Mouse (Mus musculus) forelimb bud, embryonic 11.5 days (tissue): ENCODE measurements around the gene Sfxn3.

Experiments used
- DNase-seq: peaks from one replicate; pipeline ENCODE4 v3.0.0-alpha.2; 2012; ENCODE audit warnings: low read depth, low spot score

Gene Sfxn3

DNA sequence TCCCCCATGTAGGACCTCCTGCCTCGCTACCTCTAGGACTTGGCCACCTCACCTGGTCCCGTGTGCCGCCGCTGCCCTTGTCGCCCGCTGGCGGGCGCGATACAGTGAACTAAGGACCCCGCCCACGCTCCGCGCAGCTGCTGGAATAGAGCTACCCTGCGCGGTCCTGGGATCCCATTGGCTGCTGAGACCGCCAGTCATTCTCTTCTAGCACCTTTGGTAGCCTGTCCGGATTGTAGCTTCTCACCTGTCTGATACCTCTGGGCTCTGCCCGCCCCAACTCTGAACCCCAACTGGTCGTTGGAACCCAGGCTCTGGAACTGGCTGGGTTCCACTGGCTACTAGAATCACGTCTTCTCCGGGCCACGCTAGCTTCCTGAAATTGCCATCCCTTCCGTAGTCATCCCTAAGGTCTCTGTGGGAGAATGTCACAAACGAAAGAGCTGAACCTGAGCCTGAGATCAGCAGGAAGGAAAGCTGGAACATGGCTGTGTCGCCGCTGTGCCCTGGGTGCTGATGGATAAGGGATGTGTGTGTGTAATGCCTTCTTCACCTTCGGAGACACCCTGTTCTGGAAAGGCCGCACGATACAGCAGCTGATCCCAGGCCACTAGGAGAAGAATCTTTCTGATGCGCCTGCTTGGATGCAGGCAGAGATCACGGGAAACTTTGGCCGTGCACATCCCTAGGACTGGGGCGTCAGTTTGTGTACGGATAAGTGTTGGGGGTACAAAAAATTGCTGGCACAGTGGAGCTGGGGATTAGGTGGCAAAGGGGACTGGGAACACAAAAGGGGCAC is 581 bp upstream of the Sfxn3 start:
- DNase-seq = no peak

DNA sequence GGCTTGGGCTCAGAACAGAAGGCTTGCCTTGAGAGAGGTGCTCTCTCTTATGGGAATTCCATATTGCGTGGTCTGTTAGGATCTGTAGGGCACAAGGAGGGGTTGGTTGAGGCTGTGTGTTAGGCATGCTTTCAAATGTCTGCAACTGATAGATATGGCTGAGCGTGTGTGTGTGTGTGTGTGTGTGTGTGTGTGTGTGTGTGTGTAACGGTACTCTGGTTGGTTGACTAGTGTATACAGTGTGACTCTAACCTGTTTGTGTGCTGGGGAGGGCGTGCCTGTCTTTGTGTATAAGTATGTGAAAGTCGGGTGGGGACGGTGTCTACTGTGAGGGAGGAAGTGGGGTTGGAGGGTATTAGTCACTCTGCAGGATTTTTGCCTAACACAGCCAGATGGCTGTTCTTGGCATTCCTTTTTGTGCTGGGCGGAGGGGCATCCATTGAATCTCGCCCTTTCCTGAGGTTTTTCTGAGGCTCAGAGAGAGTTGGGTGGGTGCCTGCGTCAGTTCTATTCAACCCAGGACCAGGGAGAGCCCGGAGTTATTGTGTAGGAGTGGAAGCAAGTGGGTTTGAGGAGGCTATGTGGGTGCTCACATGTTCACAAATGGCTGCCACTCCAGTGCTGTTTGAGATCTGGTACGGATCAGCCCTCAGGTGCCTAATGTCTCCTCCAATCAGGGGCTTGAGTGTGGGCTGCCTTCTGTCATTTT is 786 bp downstream of the Sfxn3 start:
- no peak for DNase-seq

DNA sequence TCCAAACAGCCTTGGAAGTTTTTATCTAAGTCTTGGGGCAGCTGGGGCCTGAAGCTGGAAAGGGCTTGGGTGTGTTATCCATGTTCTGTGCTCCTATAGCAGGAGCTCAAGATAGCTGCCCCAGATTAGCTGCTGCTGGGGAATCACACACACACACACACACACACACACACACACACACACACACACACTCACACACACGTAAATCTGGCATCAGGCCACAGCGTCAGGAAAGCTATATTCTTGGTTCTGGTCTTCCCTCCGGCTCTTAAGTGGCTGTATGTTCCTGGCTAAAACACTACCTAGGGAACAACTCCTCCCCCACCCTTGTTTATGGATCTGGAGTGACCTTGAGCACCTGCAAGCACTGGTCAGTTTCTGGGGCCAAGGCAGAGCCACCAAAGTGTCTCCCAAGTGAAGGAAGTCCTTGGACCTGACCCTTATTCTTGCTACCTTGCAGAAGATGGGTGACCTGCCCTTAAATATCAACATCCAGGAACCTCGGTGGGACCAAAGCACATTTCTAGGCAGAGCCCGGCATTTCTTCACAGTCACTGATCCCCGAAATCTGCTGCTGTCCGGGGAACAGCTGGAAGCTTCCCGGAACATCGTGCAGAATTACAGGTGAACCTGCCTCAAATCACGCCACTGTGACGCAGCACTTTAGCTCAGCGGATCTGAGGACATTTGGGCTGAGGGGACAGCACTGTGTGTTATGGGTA is 1.5 kb downstream of the Sfxn3 start:
- DNase-seq = no peak

DNA sequence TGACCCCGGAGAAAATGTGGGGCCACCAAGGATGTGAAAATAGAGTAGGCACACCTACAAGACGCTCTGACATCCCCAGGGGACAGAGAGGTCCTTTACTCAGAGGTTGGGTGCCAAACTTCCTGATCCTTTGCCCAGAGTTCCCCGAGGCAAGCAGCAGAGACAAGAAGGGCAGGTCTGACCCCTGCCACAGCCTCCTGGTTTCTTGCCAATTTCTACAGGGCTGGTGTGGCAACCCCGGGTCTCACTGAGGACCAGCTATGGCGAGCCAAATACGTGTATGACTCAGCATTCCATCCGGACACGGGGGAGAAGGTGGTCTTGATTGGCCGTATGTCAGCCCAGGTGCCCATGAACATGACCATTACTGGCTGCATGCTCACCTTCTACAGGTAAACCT is 2.2 kb downstream of the Sfxn3 start:
- DNase-seq = no peak

DNA sequence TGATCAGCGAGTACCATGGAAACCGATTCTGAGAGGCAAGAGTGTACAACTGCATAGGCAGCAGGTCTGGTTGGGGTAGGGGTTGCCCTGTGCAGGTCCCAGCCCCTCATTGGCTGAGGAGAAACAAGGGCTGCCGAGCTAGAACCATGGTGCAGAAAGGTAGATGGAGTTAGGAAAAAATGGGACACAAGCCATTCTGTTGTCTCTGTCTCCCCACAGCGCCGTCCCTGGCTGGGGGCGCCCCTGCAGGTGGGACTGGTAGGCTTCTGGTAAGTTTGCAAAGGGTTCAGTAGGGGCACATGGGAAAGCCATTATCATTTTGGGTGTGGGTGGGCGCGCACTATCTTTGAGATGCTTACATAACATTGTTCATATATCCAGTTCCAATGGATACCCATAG is 6.1 kb downstream of the Sfxn3 start:
- no peak for DNase-seq

DNA sequence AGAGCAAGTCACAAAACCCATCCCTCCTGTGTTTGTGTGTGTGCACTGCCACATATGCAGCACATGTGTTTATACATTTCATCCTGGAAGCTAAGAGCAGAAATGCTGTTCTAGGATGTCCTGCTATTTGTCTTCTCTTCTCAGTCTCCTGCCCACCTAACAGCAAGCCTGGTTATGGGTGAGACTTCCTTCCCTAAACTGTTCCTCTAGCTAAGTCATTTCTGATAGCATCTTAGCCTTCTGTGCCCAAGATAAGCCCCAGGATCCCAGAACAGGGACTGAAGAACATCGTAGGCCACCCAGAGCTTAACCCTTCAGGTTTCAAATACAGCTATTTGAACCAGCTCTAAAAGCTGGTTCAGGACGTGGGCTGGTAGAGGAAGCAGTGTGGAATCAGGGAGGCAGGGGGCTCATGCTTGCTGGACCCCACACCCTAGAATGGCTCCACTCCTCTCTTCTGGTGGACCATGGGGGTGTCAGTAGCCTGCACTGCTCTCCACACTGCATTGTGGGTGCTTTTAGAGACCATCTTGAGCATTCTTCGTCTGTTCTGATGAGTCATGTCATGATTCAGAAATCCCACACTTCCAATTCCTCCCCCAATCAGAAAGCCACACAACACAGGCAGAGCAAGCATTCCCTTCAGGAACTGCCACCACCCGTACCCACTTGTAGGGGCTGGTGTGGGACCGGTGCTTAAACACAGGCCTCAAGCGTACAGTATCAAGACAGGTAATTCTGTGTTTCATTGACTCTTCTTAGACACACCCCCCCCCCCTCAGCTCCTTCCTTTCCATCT is 7.8 kb downstream of the Sfxn3 start:
- no peak for DNase-seq

DNA sequence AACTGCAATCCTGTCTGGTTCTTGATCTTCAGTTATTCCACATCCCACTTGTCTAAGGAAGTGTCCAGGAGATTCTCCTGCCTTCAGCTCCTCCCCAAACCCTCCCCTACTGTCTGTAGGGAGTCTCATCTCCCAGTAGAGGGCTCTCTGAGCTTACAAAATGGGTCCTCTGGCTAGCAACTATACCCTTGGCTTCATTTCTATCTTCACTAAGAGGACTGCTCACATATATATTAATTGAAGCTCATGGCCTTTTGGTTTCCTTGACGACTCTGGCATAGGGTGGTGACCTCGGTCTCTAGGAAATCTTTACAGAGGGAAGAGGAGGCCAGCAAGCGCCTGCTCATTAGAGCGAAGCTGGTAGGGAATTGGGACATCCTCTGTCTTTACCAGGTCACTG is 9.1 kb downstream of the Sfxn3 start:
- no peak for DNase-seq

DNA sequence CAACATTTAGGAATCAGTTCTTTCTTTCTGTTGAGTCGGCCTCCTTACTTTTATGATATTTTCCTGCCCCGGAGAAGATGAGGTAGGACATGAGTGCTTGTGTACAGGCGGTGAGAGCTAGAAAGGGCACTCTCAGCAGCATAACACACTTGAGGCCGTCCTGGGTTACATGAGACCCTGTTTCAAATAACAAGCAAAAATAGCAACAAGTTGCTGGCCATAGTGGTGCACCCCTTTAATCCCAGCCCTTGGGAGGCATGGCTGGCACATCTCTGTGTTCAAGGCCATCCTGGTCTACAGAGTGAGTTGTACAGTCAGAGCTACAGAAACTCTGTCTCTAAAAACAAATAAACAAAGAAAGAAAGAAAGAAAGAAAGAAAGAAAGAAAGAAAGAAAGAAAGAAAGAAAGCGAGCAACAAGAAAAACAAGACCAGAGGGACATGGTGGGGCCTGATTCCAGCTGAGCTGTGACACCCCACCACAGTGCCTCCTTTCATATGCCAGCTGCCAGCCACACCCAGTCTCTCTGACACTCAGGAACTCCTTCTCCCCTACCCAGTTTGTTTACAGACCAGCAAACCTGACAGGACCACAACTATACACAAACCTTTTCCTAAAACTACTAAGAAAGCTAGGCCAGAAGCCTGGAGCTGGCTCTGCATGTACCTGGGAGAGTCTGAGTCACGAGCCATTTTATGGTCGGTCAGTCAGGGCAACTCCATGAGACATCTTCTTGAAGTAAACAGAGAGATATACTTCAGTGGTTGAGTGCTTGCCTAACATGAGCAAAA is 9.8 kb downstream of the Sfxn3 start:
- no peak for DNase-seq

DNA sequence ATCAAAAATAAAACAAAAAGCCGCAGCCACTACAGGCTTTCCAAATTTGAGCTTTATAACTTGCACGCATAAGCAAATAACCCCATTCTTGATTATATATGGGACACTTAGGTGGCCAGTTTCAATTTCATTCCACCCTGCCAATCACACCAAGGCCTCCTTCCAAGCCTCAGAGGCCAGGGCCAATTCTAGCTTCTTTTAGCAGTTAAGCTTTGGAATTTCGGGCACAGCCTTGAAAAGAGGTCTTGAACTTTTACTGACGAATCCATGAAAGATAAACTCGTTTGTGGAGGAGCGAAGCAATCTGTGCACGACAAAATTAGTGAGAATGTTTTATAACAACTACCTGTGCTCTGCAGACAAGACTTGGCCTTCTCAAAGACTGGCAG is 10.4 kb downstream of the Sfxn3 start:
- no peak for DNase-seq

DNA sequence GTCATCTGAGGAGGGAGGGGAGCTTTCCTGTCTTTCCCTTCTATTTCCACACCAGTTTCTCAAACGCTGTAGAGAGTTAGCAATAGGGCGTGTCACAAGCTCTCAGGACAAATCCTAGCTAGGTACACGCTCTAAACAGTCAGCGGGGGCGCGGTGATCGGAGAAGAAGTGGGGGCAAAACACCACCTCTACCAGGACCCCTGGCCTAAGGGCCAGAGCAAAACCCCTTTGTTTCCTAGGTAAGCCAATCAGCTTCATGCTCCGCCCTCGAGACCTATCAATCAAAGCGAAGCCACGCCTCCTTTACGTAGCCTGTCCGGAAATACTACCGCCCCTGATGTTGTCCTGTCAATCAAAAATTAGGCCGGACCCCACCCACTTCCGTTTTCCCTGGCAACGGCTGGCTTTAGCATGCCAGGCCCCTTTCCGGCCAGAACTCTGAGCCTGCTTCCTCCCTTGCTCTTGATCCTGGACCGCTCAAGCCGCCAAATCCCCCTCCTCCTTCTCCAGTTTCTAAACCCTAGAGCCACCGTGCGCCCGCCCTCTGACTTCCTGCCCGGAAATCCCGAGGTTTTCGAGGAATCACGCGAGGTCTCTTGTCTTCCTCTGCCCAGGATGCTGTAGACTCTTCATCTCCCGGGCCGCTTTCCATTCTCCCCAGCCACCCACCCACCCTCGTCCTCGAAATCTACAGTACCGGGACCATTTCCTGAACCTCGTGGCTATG is 11.0 kb downstream of the Sfxn3 start:
- DNase-seq = peak; percentile 99

DNA sequence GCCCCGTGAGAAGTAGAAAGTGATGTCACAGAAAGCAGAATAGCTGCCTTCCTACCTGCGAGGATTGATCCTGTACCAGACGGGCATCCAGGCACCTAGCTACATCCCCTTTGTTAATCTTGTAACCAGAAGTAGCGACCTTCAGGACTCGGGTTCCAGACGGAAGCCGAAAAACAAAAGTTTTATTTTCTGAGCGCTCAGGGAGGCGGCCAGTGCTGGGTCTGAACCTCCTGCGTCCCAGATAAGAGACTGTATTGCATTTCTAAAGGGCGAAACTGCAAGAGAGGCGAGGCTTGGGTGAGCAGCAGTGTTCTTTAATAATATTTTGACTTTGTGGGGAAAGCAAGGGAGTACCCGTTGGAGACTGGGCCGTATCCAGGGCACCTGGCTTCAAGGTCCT is 11.5 kb downstream of the Sfxn3 start:
- DNase-seq = no peak

DNA sequence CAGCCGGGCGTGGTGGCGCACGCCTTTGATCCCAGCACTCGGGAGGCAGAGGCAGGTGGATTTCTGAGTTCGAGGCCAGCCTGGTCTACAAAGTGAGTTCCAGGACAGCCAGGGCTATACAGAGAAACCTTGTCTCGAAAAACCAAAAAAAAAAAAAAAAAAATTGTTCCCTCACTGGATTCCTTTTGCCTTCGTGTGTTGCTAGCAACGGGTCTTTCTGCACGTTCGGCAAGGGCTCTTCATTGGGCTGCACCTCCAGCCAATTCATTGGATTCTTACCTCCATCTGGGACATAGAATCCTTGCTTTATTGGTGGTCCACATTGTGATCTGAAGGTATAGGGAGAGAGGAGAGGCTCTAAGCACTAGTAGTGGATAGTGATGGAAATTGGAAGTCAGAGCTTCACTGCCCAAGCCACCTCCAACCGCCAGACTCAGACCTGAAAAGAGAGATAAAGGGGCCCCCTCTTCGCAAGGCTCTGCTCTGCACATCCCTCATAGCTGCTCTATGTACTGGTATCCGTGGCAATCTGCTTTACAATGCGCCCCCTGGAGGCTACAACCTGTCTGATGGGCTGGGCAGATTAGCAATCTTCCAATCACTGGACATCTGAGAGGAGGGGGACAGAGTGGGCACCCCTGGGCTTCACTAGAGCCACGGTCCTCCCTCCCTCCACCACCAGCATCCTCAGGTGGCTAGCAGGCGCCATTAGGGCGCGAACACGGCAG is 16.4 kb downstream of the Sfxn3 start:
- DNase-seq = no peak

DNA sequence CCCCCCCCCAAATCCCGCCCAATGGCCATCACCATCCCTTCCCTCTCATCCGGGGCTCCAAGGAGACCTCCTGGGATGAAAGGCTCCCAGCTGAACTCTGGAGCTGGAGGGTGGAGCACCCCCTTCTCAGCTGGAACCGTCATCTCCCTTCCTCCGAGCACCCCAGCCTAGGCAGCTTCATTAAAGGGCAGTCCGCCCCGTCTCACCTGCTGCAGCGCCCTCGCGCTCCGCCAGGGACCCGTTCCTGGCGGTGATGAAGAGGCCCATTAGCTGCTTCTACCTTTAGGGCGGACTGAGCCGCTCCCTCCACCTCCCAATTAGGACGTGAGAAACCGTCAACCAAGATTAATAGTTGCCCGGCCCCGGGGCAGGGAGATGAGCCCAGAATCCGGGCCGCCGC is 17.9 kb downstream of the Sfxn3 start:
- DNase-seq = no peak

DNA sequence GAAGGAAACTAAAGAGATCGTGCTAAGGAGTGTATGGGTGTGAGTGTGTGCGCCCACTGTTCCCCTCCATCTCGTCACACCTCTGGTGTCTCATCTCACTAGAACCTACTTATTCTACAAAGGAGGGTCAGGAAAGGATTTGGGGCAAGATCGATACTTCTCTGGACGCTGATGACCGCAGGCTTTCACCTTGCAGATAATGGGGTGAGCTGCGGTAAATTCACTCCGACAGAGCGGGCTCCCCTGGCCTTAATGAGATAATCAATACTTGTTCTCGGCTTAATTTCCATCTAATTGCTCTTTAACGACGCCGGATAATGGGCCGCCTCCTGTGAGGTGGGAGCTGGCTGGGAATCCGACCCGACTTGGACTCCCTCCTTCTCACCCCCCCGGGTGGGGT is 19.9 kb downstream of the Sfxn3 start:
- no peak for DNase-seq

DNA sequence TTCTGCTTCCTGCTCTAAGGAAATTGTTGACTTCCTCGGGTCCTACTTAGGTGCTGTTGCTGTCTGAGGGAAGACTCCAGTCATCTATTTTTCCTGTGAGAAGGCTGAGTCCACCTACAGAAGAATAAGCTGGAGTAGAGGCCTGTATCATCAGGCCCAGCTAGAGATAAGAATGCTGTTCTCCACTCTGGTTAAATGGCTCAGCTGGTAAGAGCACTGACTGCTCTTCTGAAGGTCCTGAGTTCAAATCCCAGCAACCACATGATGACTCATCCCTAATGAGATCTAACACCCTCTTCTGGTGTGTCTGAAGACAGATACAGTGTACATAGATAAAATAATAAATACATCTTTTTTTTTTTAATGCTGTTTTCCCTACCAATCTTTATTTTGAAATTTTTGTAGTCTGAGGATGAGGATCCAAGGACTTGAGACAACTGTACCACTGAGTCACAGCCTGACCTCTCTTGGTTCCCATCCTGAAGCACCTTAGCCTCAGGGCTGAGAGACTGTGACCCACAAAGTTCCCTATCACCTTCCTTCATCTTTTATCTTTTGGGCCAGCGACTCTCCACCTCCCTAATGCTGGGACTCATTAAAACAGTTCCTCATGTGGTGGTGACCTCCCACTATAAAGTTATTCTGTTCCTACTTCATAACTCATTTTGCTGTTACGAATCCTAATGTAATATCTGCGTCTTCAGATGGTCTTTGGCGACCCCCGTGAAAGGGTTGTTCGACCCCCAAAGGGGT is 20.6 kb downstream of the Sfxn3 start:
- DNase-seq = no peak

DNA sequence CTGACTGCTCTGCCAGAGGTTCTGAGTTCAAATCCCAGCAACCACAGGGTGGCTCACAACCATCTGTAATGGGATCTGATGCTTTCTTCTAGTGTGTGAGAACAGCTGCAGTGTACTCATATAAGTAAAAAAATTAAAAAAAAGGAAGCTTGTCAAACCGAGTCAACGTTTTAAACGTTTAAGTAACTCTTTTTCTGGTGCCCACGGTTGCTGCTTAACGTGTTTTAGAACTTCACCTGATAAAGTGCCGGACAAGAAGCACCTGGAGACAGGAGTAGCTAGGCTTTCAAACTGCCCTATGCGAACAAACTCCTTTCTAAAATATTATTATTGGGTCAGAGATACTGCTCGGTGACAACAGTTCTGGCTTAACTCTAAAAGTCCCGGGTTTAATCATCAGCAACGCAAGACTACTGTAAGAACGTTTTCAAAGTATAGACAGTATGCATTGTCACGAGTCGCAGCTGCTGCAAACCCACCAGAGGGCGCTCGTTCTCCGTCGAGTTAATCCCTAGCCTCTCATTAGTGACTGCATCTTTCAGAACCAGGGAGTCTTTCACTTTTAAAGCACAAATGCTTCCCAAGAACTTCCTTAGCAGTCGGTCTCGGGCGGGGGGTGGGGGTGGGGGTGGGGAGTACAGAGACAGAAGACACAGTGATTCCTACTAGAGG is 26.7 kb downstream of the Sfxn3 start:
- peak; percentile 84 for DNase-seq

DNA sequence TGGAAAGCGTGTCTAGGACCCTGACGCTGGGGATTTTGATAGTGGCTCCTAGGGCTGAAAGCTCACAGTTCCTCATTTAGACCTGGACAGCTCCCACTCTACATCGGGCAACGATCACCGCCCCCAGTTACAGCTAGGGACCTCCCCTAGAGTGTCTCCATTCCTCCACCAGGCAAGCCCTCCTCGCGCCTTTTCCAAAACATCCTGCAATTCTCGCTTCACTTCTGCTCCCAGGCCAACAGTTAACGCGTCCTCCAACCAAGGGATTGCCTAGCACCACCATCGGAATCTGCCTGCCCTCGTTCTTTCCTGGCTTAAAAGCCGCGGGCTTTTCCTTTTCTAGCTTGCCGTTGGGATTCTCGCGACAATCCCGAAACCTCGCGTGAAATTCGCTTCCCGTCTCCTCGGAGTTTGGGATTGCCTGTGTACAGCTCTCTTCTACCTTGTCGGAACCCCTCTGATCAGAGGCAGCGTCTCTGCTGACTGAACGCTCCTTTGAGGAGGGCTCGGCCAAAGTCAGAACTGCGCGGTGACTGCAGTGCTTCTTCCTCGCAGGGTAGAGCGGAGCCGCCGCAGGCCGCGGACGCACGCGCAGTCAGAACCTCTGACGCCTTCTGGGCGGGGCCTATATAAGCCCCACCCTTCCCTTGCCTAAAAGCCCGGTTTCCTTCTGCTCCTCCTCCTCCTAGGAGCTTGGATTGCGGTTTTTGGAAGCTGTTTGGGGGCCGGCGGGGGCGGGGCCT is 27.4 kb downstream of the Sfxn3 start, which contains the start of gene Kazald1:
TSS of gene Kazald1 (plus strand) at position 662 of the 743 bp plus-strand sequence.
- DNase-seq = peak; percentile 93
